Mouse (Mus musculus) hindbrain, postnatal 0 days (tissue): ENCODE results near the gene Pde4d. TPM values are rescaled to one million over a fixed set of nuclear protein-coding genes. Genes with fewer than 3 reads are reported as not detected.

ENCODE experiments used
- ATAC-seq: fragments of 200-750 bp; cut with Nextera tagmentation; 2 replicates; pipeline ENCODE4 v1.8.0; 2017; ENCODE audit warnings: mild to moderate bottlenecking, moderate TSS enrichment, moderate library complexity
- DNase-seq: peaks from one replicate; pipeline ENCODE4 v3.0.0-alpha.2; 2015; ENCODE audit warnings: low spot score
- H3K27ac ChIP-seq: fragments of 300-500 bp; sonication (generic); 2 replicates; pipeline ENCODE4 v1.5.1; 2014; ENCODE audit warnings: mild to moderate bottlenecking
- H3K27me3 ChIP-seq: fragments of 300-500 bp; sonication (generic); 2 replicates; pipeline ENCODE4 v1.6.1; 2014; ENCODE audit warnings: low read length, mixed read lengths; ENCODE audit not compliant: insufficient read depth
- H3K36me3 ChIP-seq: fragments of 300-500 bp; sonication (generic); 2 replicates; pipeline ENCODE4 v1.6.1; 2014; ENCODE audit warnings: low read length, mixed read lengths; ENCODE audit not compliant: insufficient read depth
- H3K4me1 ChIP-seq: fragments of 300-500 bp; sonication (generic); 2 replicates; pipeline ENCODE4 v1.6.1; 2014; ENCODE audit warnings: antibody characterized with exemption, low read length, mixed read lengths; ENCODE audit not compliant: insufficient read depth
- H3K4me2 ChIP-seq: fragments of 300-500 bp; sonication (generic); 2 replicates; pipeline ENCODE4 v1.6.1; 2014; ENCODE audit warnings: low read depth, mild to moderate bottlenecking, low read length, moderate library complexity, mixed read lengths
- H3K4me3 ChIP-seq: fragments of 300-500 bp; sonication (generic); 2 replicates; pipeline ENCODE4 v1.5.1; 2014; ENCODE audit warnings: low read length
- H3K9ac ChIP-seq: fragments of 300-500 bp; sonication (generic); replicated peaks from 2 replicates; pipeline ENCODE4 v1.6.1; 2014; ENCODE audit warnings: mild to moderate bottlenecking, low read length, moderate library complexity, mixed read lengths
- H3K9me3 ChIP-seq: fragments of 300-500 bp; sonication (generic); 2 replicates; pipeline ENCODE4 v1.6.1; 2016; ENCODE audit warnings: low read length, mixed read lengths
- CTCF ChIP-seq: IDR thresholded peaks from 2 replicates; pipeline ENCODE4 v1.5.1; 2016; ENCODE audit warnings: antibody characterized with exemption, control low read depth, low read depth
- WGBS: fragments of 180-500 bp; shearing (Covaris S2); extraction: QIAGEN DNeasy Blood & Tissue Kit; methylation state at CpG from one replicate; pipeline ENCODE4 v1.1.7; 2014; 5-methylcytosine and 5-hydroxymethylcytosine counted together
- polyA plus RNA-seq: library from polyadenylated mRNA; unstranded; fragments of >200 nt; fragmentation: Nextera tagmentation; extraction: Ambion mirVana; gene quantifications from 2 replicates; pipeline ENCODE4 v1.2.1, GENCODE M21; 2015
- total RNA-seq: library from RNA; depleted of rRNA; stranded (reverse); fragments of >200 nt; gene quantifications from 2 replicates; pipeline ENCODE4 v1.2.3, GENCODE M21; 2014

Pde4d gene
- total and polyA plus RNA-seq, 2 experiments from 2014 or later: 19.3 to 77.1 TPM

- Histone ChIP-seq H3K27me3 (no peaks in the 10 kb centered on the region), H3K9ac (peak overlapping the region; percentile 69), H3K4me3 (peak overlapping the region; percentile 68), H3K27ac (peak overlapping the region; percentile 91), H3K4me1 (peaks cover 13% of the 10 kb centered on the region), H3K9me3 (no peaks in the 10 kb centered on the region), H3K4me2 (peak overlapping the region; percentile 73), H3K36me3 (no peaks in the 10 kb centered on the region)
- peak; percentile 97 for ATAC-seq
- peak; percentile 61 for TF ChIP-seq CTCF
- peak; percentile 93 for DNase-seq
- WGBS: under 1% methylated on average over 12 of the region's 12 CpGs
Measured at GRCm38 (mm10) chr13:109440881-109441280, 991.1 kb downstream of the Pde4d start.

GRCm38 (mm10) chr13:109441401-109441973 is 991.7 kb downstream of the Pde4d start:
- H3K27me3 ChIP-seq: no peaks in the 10 kb centered on the region
- no peaks in the 10 kb centered on the region for H3K36me3 ChIP-seq
- H3K4me1 ChIP-seq: peaks cover 13% of the 10 kb centered on the region
- no peaks in the 10 kb centered on the region for H3K9me3 ChIP-seq
- H3K9ac ChIP-seq: peak overlapping the region; percentile 69
- 5% methylated on average over 12 of the region's 12 CpGs for WGBS
- peak overlapping the region; percentile 68 for H3K4me3 ChIP-seq
- H3K27ac ChIP-seq: peak overlapping the region; percentile 91
- ATAC-seq (no peak), DNase-seq (peak; percentile 69)
- no peak for TF ChIP-seq CTCF
- peak overlapping the region; percentile 73 for H3K4me2 ChIP-seq

GRCm38 (mm10) chr13:109446138-109446537 is 996.4 kb downstream of the Pde4d start:
- no peak for TF ChIP-seq CTCF
- Histone ChIP-seq H3K27me3 (no peaks in the 10 kb centered on the region), H3K27ac (no peak overlapping the region), H3K4me1 (peaks cover 11% of the 10 kb centered on the region), H3K4me3 (no peak overlapping the region), H3K36me3 (no peaks in the 10 kb centered on the region), H3K9ac (no peak overlapping the region), H3K4me2 (peak overlapping the region; percentile 73), H3K9me3 (no peaks in the 10 kb centered on the region)
- no peak for DNase-seq
- whole genome bisulfite sequencing: 79% methylated on average over 7 of the region's 7 CpGs
- no peak for ATAC-seq

- 85% methylated on average over 5 of the region's 5 CpGs for WGBS
- no peak for DNase-seq
- H3K27ac ChIP-seq: no peak overlapping the region
- no peak overlapping the region for H3K4me2 ChIP-seq
- H3K4me3 ChIP-seq: no peak overlapping the region
- ATAC-seq: no peak
- no peaks in the 10 kb centered on the region for H3K27me3 ChIP-seq
- no peak overlapping the region for H3K9ac ChIP-seq
- H3K36me3 ChIP-seq: no peaks in the 10 kb centered on the region
- peaks cover 11% of the 10 kb centered on the region for H3K4me1 ChIP-seq
- TF ChIP-seq CTCF: no peak
- no peaks in the 10 kb centered on the region for H3K9me3 ChIP-seq
Measured at GRCm38 (mm10) chr13:109448121-109448520, 998.4 kb downstream of the Pde4d start.

- DNase-seq (no peak), ATAC-seq (no peak)
- Histone ChIP-seq H3K9ac (no peak overlapping the region), H3K4me3 (no peak overlapping the region), H3K27ac (no peak overlapping the region), H3K4me2 (no peak overlapping the region), H3K36me3 (no peaks in the 10 kb centered on the region), H3K9me3 (no peaks in the 10 kb centered on the region), H3K4me1 (no peaks in the 10 kb centered on the region), H3K27me3 (no peaks in the 10 kb centered on the region)
- no peak for TF ChIP-seq CTCF
Measured at GRCm38 (mm10) chr13:109474344-109474743, 1024.6 kb downstream of the Pde4d start.

DNA sequence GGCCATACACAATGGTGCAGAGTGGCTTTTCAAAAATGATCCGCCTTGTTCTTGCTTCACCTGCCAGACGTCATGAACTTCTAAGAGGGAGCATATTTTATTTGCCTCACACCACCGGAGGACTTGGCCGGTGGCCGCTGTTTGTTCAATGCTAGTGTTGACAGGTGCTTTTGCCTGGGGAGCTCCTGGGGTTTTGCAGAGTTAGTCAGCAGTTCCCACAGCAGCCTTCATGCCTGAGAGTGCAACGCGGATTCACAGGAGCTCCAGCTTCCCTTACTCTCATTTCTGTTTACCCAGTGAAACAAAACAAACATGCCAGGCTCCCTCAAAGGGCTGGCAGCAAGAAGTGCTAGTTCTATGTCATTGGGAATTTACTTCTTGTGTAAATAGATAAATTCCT is 1031.7 kb downstream of the Pde4d start:
- no peak for TF ChIP-seq CTCF
- no peak overlapping the region for H3K9ac ChIP-seq
- H3K27ac ChIP-seq: no peak overlapping the region
- H3K4me2 ChIP-seq: no peak overlapping the region
- ATAC-seq (no peak), DNase-seq (peak; percentile 9)
- H3K4me3 ChIP-seq: no peak overlapping the region
- H3K36me3 ChIP-seq: no peaks in the 10 kb centered on the region
- H3K4me1 ChIP-seq: no peaks in the 10 kb centered on the region
- no peaks in the 10 kb centered on the region for H3K9me3 ChIP-seq
- WGBS: 37% methylated on average over 7 of the region's 7 CpGs
- H3K27me3 ChIP-seq: no peaks in the 10 kb centered on the region

GRCm38 (mm10) chr13:109486166-109486565 is 1036.4 kb downstream of the Pde4d start:
- Histone ChIP-seq H3K27ac (no peak overlapping the region), H3K4me2 (no peak overlapping the region), H3K9me3 (no peaks in the 10 kb centered on the region), H3K4me3 (no peak overlapping the region), H3K36me3 (no peaks in the 10 kb centered on the region), H3K4me1 (peaks cover 3% of the 10 kb centered on the region; the same call in 1 of the 2 replicates), H3K9ac (no peak overlapping the region), H3K27me3 (no peaks in the 10 kb centered on the region)
- TF ChIP-seq CTCF: no peak
- ATAC-seq: no peak
- 58% methylated on average over 6 of the region's 6 CpGs for WGBS
- no peak for DNase-seq
